Mouse (Mus musculus): ENCODE results near the gene Slc7a14.

DNA sequence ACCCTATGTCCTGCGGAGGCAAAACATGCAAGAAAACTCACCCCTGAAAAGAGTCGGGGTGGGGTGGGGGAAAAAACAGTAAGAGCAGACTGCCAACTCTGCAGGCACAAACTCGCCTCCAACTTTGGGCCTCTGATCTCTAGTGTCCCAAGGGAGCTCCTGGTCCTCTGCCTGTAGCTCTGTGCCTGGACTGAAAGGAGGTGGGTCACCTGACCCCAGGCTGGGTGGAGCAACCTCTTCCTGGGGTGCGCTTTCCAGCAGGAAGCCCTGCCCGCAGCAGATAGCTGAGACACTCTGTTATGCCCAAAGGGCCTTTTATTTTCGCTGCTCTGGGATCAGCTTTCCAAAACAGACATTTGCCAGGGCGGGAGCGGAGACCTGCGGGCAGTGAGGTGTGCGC, 92.7 kb downstream of the Slc7a14 start:
- TF ChIP-seq CTCF (IDR thresholded peaks at IDR 0.05; ENCODE audit: insufficient read depth, low read length): no peak
- no peak for TF ChIP-seq POLR2A (IDR thresholded peaks at IDR 0.05; ENCODE audit: borderline replicate concordance, extremely low read depth, low read depth, low read length)
